Mouse (Mus musculus) megakaryocyte, embryonic 14.5 days (primary cell): ENCODE measurements around the gene Etv2. TPM values are rescaled to one million over a fixed set of nuclear protein-coding genes. Genes with fewer than 3 reads are reported as not detected.

ENCODE experiments used
- H3K27me3 ChIP-seq: replicated peaks from 2 replicates; pipeline ENCODE3; 2012; ENCODE audit warnings: inconsistent platforms
- H3K36me3 ChIP-seq: replicated peaks from 2 replicates; pipeline ENCODE3; 2012; ENCODE audit warnings: low read length, inconsistent platforms, mixed read lengths
- H3K4me1 ChIP-seq: 2 replicates; pipeline ENCODE4 v1.6.1; 2012; ENCODE audit warnings: inconsistent platforms
- H3K4me3 ChIP-seq: replicated peaks from 2 replicates; pipeline ENCODE3; 2012; ENCODE audit warnings: moderate library complexity, mild to moderate bottlenecking, inconsistent platforms
- H3K9me3 ChIP-seq: 2 replicates; pipeline ENCODE4 v1.6.1; 2012; ENCODE audit warnings: inconsistent platforms
- FLI1 ChIP-seq: IDR thresholded peaks from 2 replicates; pipeline ENCODE4 v1.6.1; 2012; ENCODE audit warnings: low read length, inconsistent platforms, mixed read lengths
- GATA1 ChIP-seq: IDR thresholded peaks from 3 replicates; pipeline ENCODE4 v1.6.1; 2012; ENCODE audit warnings: mixed read lengths, low read length, inconsistent platforms, borderline replicate concordance
- polyA plus RNA-seq: library from polyadenylated mRNA; stranded (reverse); fragments of >175 nt; gene quantifications from 2 replicates; pipeline ENCODE4 v1.2.3, GENCODE M21; 2012; ENCODE audit warnings: low replicate concordance; ENCODE audit not compliant: insufficient read depth

Etv2 gene
- polyA plus RNA-seq, 1 experiment, result 0.44 TPM

DNA sequence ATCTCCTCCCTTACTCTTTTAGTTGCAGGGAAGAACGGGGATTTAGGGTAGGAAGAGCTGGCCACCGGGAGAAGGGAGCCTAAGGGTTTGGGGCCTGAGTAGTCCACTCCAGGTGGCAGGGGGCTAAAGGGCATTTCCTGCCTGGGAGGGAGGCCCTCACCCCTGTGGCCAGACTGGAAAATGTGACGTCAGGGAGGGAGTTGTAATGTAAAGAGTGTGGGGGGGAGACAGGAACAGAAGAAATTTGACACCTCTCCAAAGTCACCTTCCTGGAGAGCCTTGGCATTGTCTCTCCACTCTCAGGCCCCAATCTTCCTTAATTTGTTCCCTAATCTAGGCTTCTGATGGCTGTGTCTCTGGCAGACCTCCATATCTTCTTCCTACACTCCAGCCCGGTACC is 3.4 kb upstream of the Etv2 start:
- Histone ChIP-seq H3K4me1 (peaks cover 43% of the 10 kb centered on the region), H3K9me3 (no peaks in the 10 kb centered on the region), H3K36me3 (peaks cover 46% of the 10 kb centered on the region), H3K27me3 (peaks cover 29% of the 10 kb centered on the region), H3K4me3 (no peak overlapping the region)
- no peak for TF ChIP-seq GATA1

DNA sequence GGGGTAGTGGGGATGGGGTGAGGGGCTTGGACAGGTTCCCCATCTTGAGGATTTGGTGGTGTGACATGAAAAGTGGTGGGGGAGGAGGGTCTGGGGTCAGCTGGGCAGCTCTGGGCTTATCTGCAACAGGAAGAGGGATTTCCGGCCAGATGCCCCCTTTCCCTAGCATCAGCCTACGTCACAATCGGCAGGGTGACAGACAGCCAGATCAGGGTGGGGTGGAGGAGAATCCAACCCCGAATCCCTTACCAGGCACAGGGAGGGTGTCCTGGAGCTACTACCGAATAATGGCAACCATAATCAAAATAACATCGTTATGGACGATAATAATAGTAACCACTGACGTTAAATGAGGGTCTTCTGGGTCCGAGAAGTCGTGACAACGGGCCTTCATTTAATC is 743 bp upstream of the Etv2 start:
- H3K36me3 ChIP-seq, result peaks cover 19% of the 10 kb centered on the region
- no peaks in the 10 kb centered on the region for H3K9me3 ChIP-seq
- H3K4me3 ChIP-seq, result peak overlapping the region; percentile 89
- H3K4me1 ChIP-seq, result peaks cover 55% of the 10 kb centered on the region
- peaks cover 51% of the 10 kb centered on the region for H3K27me3 ChIP-seq
- TF ChIP-seq GATA1 (no peak), FLI1 (no peak)

DNA sequence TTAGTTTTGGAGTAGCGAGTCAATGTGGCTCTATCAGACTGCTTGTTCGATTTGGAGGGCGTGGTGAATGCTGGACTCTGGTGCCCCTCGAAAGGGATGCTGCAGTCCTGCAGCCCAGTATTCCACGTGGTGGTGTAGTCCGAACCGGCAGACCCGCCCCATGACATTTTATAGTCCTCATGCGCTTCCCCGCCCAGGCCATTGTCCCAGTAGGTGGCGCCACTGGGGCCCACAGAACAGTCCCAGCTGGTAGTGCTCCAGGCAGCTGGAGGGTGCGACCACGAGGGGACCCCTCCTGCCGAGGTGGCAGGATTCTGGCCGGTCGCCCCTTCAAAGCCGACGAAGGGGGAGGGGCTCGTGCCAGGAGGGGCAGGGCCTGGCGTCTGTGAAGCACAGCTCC is 1.0 kb downstream of the Etv2 start:
- TF ChIP-seq GATA1 (no peak), FLI1 (no peak)
- peaks cover 54% of the 10 kb centered on the region for H3K27me3 ChIP-seq
- H3K4me1 ChIP-seq, result peaks cover 52% of the 10 kb centered on the region
- no peaks in the 10 kb centered on the region for H3K9me3 ChIP-seq
- H3K36me3 ChIP-seq, result peaks cover 3% of the 10 kb centered on the region
- peak overlapping the region; percentile 89 for H3K4me3 ChIP-seq

DNA sequence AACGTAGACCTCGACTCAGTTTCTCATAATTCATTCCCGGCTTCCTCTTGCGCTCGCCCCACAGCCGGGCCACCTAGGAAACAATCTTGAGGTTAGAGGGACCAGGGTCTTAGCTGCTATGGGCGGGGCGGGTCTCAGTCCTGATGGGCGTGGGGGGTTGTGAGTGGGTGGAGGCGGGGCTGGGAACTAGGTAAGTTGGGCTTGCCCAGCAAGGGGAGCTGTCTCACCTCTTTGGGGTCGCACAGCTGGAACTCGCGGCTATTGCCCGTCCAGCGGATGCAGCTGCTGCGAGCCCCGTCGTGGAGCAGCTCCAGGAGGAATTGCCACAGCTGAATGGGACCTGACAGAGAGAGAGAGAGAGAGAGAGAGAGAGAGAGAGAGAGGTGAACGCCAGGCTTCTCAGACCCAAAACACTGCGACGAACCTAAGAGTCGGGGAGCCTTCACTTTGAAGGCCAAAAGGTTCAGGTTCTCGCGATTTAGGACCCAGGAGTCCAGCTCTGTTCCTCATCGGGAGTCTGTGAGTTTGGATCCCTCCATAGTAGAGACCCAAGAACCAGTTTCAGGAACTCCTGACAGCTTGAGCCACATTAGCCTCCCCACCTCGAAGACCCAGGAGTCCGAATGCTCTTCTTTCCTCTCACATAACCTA is 1.8 kb downstream of the Etv2 start:
- Histone ChIP-seq H3K4me1 (peaks cover 51% of the 10 kb centered on the region), H3K27me3 (peaks cover 57% of the 10 kb centered on the region), H3K36me3 (peaks cover under 1% of the 10 kb centered on the region), H3K9me3 (no peaks in the 10 kb centered on the region), H3K4me3 (peak overlapping the region; percentile 89)
- TF ChIP-seq GATA1 (no peak), FLI1 (no peak)

DNA sequence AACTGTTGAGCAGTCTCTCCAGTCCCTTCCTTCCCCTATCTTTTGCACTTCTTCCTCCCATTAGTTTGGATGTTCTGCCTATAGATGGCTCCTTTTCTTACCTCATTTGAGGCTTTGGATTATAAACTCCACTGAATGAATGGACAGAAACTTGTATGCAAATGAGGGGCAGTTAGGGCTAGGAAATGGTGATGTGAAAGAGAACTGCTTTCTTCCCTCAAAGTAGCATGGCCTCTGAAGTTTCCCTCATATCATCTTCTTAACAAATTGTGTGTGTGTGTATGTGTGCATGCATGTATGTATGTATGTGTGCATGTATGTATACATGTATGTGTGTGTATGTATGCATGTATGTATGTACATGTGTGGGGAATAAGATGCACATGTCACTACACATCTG is 6.6 kb downstream of the Etv2 start:
- H3K27me3 ChIP-seq, result peaks cover 27% of the 10 kb centered on the region
- TF ChIP-seq FLI1 (no peak), GATA1 (no peak)
- no peaks in the 10 kb centered on the region for H3K9me3 ChIP-seq
- H3K36me3 ChIP-seq, result peaks cover 9% of the 10 kb centered on the region
- no peak overlapping the region for H3K4me3 ChIP-seq
- H3K4me1 ChIP-seq, result peaks cover 39% of the 10 kb centered on the region

DNA sequence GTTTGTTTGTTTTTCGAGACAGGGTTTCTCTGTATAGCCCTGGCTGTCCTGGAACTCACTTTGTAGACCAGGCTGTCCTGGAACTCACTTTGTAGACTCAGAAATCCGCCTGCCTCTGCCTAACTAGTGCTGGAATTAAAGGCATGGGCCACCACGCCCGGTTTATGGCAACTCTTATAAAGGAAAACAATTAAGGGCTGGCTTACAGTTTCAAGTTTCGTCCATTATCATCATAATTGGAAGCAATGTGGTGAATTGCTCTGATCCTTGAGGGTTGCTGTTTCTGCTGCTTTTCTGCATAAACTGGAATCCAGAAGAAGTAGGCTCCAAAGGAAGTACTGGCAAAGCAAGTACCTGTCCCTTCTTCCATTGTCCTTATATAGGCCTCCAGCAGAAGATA is 9.0 kb downstream of the Etv2 start:
- H3K27me3 ChIP-seq, result peaks cover 8% of the 10 kb centered on the region
- peaks cover 30% of the 10 kb centered on the region for H3K36me3 ChIP-seq
- no peak overlapping the region for H3K4me3 ChIP-seq
- TF ChIP-seq FLI1 (no peak), GATA1 (no peak)
- H3K4me1 ChIP-seq, result peaks cover 40% of the 10 kb centered on the region
- H3K9me3 ChIP-seq, result no peaks in the 10 kb centered on the region

DNA sequence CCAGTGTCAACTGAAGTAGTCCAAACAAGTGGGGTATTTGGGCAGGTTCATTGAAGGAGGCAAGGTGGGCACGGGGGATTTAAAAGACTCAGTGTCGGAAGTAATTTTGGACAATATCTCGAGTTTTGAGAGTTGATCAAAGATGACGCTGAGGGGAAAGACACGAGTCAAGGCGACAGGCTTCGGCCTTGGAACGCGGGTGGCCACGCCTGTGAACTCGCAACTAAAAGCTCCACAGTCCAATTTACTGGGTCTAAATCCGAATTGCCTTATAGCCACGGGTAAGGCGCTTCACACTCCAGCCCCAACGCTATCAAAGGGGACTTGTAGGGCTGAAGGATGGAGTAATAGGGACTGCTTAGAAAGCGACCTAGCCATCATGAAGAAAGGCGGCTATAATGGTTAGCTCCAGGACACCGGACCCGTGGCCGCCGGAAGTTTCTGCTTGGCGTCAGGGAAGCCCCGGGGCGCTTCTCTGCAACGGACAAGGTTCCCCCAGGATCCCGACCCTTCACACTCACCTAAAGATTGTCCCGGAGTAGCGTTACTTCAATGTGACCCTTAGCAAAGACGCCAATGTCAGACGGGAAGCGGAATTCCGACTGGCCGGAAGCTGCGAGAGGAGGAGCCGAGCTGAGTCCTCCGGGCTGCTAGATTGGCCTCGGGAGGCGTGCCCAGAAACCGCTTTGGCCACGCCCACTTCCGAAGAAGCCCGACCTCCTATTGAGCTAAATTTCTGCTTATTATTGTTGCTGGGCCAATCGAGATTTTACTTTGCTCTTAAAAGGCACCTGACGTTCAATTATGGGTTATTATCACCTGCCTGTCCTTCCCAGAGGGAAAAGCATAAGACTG is 9.9 kb downstream of the Etv2 start, which contains the start of gene Cox6b1:
TSS of gene Cox6b1 (minus strand) at position 622 of the 855 bp plus-strand sequence.
- TF ChIP-seq FLI1 (no peak), GATA1 (no peak)
- H3K4me3 ChIP-seq, result peak within 1 kb of the TSS; percentile 96
- H3K4me1 ChIP-seq, result peaks cover 41% of the 10 kb centered on the region
- H3K9me3 ChIP-seq, result no peaks in the 10 kb centered on the region
- H3K27me3 ChIP-seq, result peaks cover 3% of the 10 kb centered on the region
- peaks cover 36% of the 10 kb centered on the region for H3K36me3 ChIP-seq

DNA sequence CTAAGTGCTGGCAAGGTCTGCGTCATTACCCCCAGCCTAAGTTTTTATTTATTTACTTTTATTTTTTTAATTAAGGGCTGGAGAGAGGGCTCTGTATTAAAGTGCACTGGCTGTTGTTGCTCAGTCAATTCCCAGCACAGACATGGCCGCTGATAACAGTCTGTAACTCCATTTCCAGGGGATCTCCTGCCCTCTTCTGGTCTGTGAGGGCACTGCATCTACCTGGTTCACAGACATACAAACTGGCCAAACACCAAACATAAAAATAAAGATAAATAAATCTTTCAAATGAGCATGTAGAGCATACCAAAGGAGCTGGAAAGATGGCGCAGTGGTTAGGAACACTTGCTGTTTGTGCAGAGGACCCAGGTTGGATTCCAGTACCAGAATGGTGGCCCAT is 16.4 kb downstream of the Etv2 start:
- no peak for TF ChIP-seq GATA1
- TF ChIP-seq FLI1, result no peak
- Histone ChIP-seq H3K36me3 (peaks cover 81% of the 10 kb centered on the region), H3K27me3 (no peaks in the 10 kb centered on the region), H3K9me3 (no peaks in the 10 kb centered on the region), H3K4me3 (no peak overlapping the region), H3K4me1 (peaks cover 19% of the 10 kb centered on the region)

DNA sequence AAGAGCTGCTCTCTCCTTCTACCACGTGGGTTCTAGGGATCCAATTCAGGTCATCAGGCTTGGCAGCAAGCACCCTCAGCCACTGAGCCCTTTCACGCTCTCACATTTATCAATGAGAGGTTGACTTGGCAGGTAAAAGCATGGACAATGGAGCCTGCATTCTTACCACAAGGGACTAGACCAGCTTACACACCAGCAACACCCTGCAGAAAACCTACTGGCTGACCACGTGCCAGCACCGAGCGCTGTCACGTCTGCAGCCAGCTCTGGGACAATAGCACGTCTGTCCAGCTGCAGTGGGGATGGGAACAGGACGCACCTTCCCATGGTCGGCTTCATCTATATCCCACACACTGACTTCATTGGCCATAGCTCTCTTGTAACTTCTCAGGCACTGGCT is 17.0 kb downstream of the Etv2 start:
- no peak overlapping the region for H3K4me3 ChIP-seq
- peaks cover 76% of the 10 kb centered on the region for H3K36me3 ChIP-seq
- H3K4me1 ChIP-seq, result peaks cover 21% of the 10 kb centered on the region
- TF ChIP-seq GATA1 (no peak), FLI1 (no peak)
- no peaks in the 10 kb centered on the region for H3K9me3 ChIP-seq
- H3K27me3 ChIP-seq, result no peaks in the 10 kb centered on the region

DNA sequence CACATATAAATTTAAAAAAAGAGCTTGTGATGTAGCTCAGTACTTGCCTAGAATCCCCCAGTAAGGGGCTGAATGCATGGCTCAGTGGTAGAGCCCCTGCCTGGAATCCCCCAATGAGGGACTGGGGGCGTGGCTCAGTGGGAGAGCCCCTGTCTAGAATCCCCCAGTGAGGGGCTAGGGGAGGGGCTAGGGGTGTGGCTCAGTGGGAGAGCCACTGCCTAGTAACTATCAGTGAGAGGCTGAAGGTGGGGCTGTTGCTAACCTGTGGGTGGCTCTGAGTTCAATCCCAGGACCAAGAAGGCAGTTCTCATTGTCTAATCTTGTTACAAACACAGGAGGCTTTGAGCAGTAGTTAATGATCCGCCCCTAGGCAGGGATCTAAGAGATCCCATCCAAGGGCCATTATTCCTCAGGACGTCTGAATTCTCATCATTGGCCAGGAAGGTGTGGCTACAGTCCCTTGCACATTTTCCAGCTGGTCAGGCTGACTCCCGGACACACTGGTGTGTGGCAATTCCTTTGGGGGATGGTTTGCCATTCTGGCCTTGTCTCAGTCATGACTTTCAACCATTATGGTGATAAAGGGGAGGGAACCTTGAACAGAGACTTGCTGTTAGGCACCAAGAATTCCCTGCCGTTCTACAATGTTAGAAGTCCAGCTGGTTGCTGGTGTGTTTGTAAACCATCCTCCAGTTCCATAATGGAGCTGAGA is 20.4 kb downstream of the Etv2 start:
- Histone ChIP-seq H3K27me3 (peaks cover 3% of the 10 kb centered on the region), H3K9me3 (no peaks in the 10 kb centered on the region), H3K4me3 (no peak overlapping the region), H3K36me3 (peaks cover 48% of the 10 kb centered on the region), H3K4me1 (peaks cover 17% of the 10 kb centered on the region)
- TF ChIP-seq FLI1, result no peak
- TF ChIP-seq GATA1, result no peak
